Mouse (Mus musculus) myocyte (in vitro differentiated cells): ENCODE results near the gene Sowaha. TPM values are rescaled to one million over a fixed set of nuclear protein-coding genes. Genes with fewer than 3 reads are reported as not detected.

ENCODE experiments used
- H3K27me3 ChIP-seq: one replicate; pipeline ENCODE4 v1.6.1; 2011; ENCODE audit not compliant: control insufficient read depth, insufficient read depth, insufficient read length
- H3K36me3 ChIP-seq: one replicate; pipeline ENCODE4 v1.6.1; 2011; ENCODE audit not compliant: control insufficient read depth, insufficient read depth
- H3K4me2 ChIP-seq: one replicate; pipeline ENCODE4 v1.6.1; 2011; ENCODE audit warnings: low read depth, control low read depth
- H3K4me3 ChIP-seq: one replicate; pipeline ENCODE4 v1.5.1; 2011; ENCODE audit warnings: mild to moderate bottlenecking, control low read depth, moderate library complexity
- H3K79me2 ChIP-seq: one replicate; pipeline ENCODE4 v1.6.1; 2011; ENCODE audit not compliant: control insufficient read depth, insufficient read depth
- H3ac ChIP-seq: one replicate; pipeline ENCODE4 v1.6.1; 2011; ENCODE audit not compliant: control insufficient read depth, insufficient read length
- CEBPB ChIP-seq: IDR thresholded peaks from 2 replicates; pipeline ENCODE4 v1.6.1; 2011; ENCODE audit warnings: mild to moderate bottlenecking, moderate library complexity; ENCODE audit not compliant: poor library complexity, insufficient read depth, severe bottlenecking
- E2F4 ChIP-seq: IDR thresholded peaks from one replicate; pipeline ENCODE4 v1.6.1; 2011; ENCODE audit warnings: mild to moderate bottlenecking, control low read depth, moderate library complexity; ENCODE audit not compliant: insufficient read depth
- MAX ChIP-seq: IDR thresholded peaks from one replicate; pipeline ENCODE4 v1.6.1; 2011; ENCODE audit warnings: low read depth, mild to moderate bottlenecking, control low read depth
- MYOD1 ChIP-seq, 3 experiments: IDR thresholded peaks; one replicate each; pipeline ENCODE4 v1.6.1; 2011; ENCODE audit warnings: control low read depth in 2 of 3, low read depth in 2 of 3, mild to moderate bottlenecking in 2 of 3, moderate library complexity in 1 of 3; ENCODE audit not compliant: insufficient read length in 2 of 3, control insufficient read depth in 1 of 3
- MYOG ChIP-seq, 3 experiments: IDR thresholded peaks; one replicate each; pipeline ENCODE4 v1.6.1; 2011; ENCODE audit warnings: control low read depth in 2 of 3, low read depth in 2 of 3, mild to moderate bottlenecking in 2 of 3; ENCODE audit not compliant: insufficient read length in 2 of 3, control insufficient read depth in 1 of 3, insufficient read depth in 1 of 3
- POLR2A ChIP-seq: IDR thresholded peaks from one replicate; pipeline ENCODE4 v1.6.1; 2011; ENCODE audit warnings: low read depth, mild to moderate bottlenecking, control low read depth, moderate library complexity; ENCODE audit not compliant: insufficient read length
- POLR2AphosphoS2 ChIP-seq: IDR thresholded peaks from one replicate; pipeline ENCODE4 v1.6.1; 2011; ENCODE audit warnings: low read depth, control low read depth; ENCODE audit not compliant: insufficient read length
- REST ChIP-seq: IDR thresholded peaks from one replicate; pipeline ENCODE4 v1.6.1; 2011; ENCODE audit warnings: mild to moderate bottlenecking, control low read depth, moderate library complexity; ENCODE audit not compliant: insufficient read depth, insufficient read length
- SRF ChIP-seq: IDR thresholded peaks from one replicate; pipeline ENCODE4 v1.6.1; 2011; ENCODE audit warnings: low read depth; ENCODE audit not compliant: control insufficient read depth, insufficient read length
- TCF12 ChIP-seq: IDR thresholded peaks from one replicate; pipeline ENCODE4 v1.6.1; 2011; ENCODE audit warnings: mild to moderate bottlenecking, control low read depth; ENCODE audit not compliant: poor library complexity, insufficient read depth, severe bottlenecking
- TCF3 ChIP-seq: IDR thresholded peaks from one replicate; pipeline ENCODE4 v1.6.1; 2011; ENCODE audit warnings: low read depth, control low read depth; ENCODE audit not compliant: insufficient read length
- USF1 ChIP-seq: IDR thresholded peaks from one replicate; pipeline ENCODE4 v1.6.1; 2011; ENCODE audit warnings: low read depth, mild to moderate bottlenecking, control low read depth, moderate library complexity
- polyA plus RNA-seq: library from polyadenylated mRNA; unstranded; fragments of >200 nt; fragmentation: generic; extraction: Trizol; gene quantifications from one replicate; pipeline ENCODE4 v1.2.1, GENCODE M21; 2012; ENCODE audit warnings: missing spikeins

Sowaha gene
- polyA plus RNA-seq, 1 experiment = not detected

DNA sequence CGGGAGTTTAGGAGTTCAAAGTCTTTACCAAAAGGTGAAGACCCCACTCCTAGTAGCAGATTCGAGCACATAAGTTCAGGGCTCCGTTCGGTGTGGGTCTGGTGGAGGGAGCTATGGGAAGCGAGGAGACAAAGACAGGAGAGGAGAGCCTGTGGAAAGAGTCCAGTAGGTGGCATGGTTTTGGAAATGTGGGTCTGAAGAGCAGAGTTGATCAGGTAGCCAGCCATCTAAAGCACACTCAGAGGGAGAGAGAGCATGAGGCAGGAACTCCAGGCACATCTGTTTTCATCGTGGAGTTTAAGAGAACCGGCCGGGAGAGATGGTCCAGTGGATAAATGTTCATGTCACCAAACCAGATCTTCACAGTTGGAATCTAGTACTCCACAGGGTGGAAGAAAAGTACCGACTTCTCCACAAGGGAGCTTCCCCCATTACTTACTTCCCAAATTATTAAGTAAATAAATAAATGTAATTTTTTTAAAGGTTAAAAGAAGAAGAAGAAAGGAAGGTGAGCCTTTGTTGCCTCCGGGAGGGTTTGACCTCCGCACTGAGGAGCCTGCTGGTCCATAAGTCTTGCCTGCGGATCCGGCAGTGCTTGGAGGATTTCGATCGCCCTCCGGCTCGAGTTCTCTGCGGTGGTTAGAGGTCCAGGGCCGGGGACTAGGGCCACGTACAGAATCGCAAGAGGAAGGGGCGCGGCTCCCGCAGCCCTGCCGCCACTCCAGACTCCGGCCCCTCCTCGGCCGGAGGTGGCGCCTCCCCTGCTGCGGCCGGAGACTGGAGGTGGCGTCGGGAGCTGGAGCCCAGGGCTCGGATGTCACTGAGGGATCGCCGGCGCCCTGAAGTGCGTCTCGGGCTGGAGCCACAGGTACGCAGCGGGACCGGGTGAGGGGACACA is 23.4 kb downstream of the Sowaha start, which contains the start of the genes Gm10447 and Shroom1:
Gene Gm10447 (minus strand): TSS at position 637 of the 898 bp plus-strand sequence.
Gene Shroom1 (plus strand): TSS at position 732 of the 898 bp plus-strand sequence.
- H3K36me3 ChIP-seq = no peaks in the 10 kb centered on the region
- no peaks in the 10 kb centered on the region for H3K27me3 ChIP-seq
- H3K79me2 ChIP-seq = no peaks in the 10 kb centered on the region
- peak within 1 kb of the TSS; percentile 25 for H3K4me3 ChIP-seq
- no peak within 1 kb of the TSS for H3ac ChIP-seq
- TF ChIP-seq POLR2AphosphoS2 (no peak), POLR2A (peak; percentile 61)
- peak within 1 kb of the TSS; percentile 71 for H3K4me2 ChIP-seq

DNA sequence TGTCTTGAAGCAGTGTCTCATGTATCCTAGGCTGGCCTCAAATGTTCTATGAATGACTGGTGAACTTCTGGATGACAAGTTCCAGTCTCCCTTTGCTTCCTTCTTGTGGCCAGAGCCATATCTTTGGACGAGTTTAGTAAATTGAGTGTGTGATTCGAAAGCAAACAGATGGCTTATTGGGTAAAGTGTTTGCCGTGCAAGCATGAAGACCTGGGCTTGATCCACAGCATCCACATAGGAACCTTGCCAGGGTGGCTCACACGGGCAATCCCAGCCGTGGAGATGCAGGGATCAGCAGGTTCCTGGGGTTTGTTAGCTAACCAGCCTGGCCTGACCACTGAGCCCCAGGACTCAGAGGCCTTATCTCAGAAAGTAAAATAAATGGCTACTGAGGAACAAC is 27.0 kb downstream of the Sowaha start:
- Histone ChIP-seq H3ac (no peak overlapping the region), H3K27me3 (peaks cover 8% of the 10 kb centered on the region), H3K4me3 (no peak overlapping the region), H3K4me2 (no peak overlapping the region), H3K79me2 (no peaks in the 10 kb centered on the region), H3K36me3 (no peaks in the 10 kb centered on the region)
- no peak for TF ChIP-seq REST
- no peak for TF ChIP-seq TCF3
- TF ChIP-seq POLR2AphosphoS2 = no peak
- no peak for TF ChIP-seq TCF12
- TF ChIP-seq MAX = no peak
- TF ChIP-seq E2F4 = no peak
- no peak for TF ChIP-seq MYOD1 (IDR thresholded peaks at IDR 0.05; ENCODE audit: control insufficient read depth in 1 of 3, insufficient read length in 2 of 3, low read depth in 2 of 3)
- TF ChIP-seq CEBPB = no peak
- TF ChIP-seq USF1 = no peak
- no peak for TF ChIP-seq MYOG (IDR thresholded peaks at IDR 0.05; ENCODE audit: control insufficient read depth in 1 of 3, insufficient read depth in 1 of 3, insufficient read length in 2 of 3, low read depth in 2 of 3)
- TF ChIP-seq SRF = no peak
- TF ChIP-seq POLR2A = no peak

GRCm38 (mm10) chr11:53452396-53452795 is 27.7 kb downstream of the Sowaha start:
- peaks cover 8% of the 10 kb centered on the region for H3K27me3 ChIP-seq

DNA sequence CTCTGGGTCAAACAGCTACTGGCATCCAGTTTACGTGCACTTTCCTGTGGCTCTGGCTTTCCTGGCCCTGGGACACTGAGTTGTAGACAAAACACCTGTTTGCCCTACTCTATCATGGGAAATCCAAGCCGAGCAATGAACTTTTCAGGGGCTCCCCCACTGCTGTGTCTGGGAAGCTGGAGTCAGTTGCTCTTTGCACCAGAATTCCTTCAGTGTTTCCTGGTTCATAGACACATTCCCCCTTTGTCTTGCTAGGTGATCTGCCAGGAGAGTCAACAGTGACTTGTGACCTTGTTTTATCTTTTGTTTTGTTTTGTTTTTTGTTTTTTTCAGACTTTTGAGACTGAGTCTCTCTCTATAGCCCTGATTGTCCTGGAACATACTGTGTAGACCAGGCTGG is 28.7 kb downstream of the Sowaha start:
- Histone ChIP-seq H3K4me3 (no peak overlapping the region), H3K36me3 (no peaks in the 10 kb centered on the region), H3K4me2 (no peak overlapping the region), H3ac (no peak overlapping the region), H3K27me3 (peaks cover 8% of the 10 kb centered on the region), H3K79me2 (no peaks in the 10 kb centered on the region)
- TF ChIP-seq SRF (no peak), CEBPB (no peak), MYOD1 (IDR thresholded peaks at IDR 0.05; ENCODE audit: control insufficient read depth in 1 of 3, insufficient read length in 2 of 3, low read depth in 2 of 3) (no peak), POLR2AphosphoS2 (no peak), REST (no peak), MYOG (IDR thresholded peaks at IDR 0.05; ENCODE audit: control insufficient read depth in 1 of 3, insufficient read depth in 1 of 3, insufficient read length in 2 of 3, low read depth in 2 of 3) (no peak), USF1 (no peak), E2F4 (no peak), TCF12 (no peak), TCF3 (no peak), MAX (no peak), POLR2A (no peak)

More at GRCm38 (mm10) chr11:53452396-53452795, 27.7 kb downstream of the Sowaha start:
- no peaks in the 10 kb centered on the region for H3K36me3 ChIP-seq
- TF ChIP-seq USF1 (no peak), POLR2AphosphoS2 (no peak), TCF3 (no peak), REST (no peak), MAX (no peak), CEBPB (no peak), MYOG (IDR thresholded peaks at IDR 0.05; ENCODE audit: control insufficient read depth in 1 of 3, insufficient read depth in 1 of 3, insufficient read length in 2 of 3, low read depth in 2 of 3) (no peak), TCF12 (no peak), MYOD1 (IDR thresholded peaks at IDR 0.05; ENCODE audit: control insufficient read depth in 1 of 3, insufficient read length in 2 of 3, low read depth in 2 of 3) (no peak), POLR2A (no peak), SRF (no peak), E2F4 (no peak)
- H3K79me2 ChIP-seq = no peaks in the 10 kb centered on the region
- H3ac ChIP-seq = no peak overlapping the region
- no peak overlapping the region for H3K4me2 ChIP-seq
- H3K4me3 ChIP-seq = no peak overlapping the region
